Mouse (Mus musculus) brain, embryonic 14.5 days (tissue): ENCODE results near the gene Coro2b.

Experiments
- CTCF ChIP-seq: fragments of 200-500 bp; IDR thresholded peaks from 2 replicates; pipeline ENCODE4 v1.5.1; 2012; ENCODE audit warnings: inconsistent platforms, mild to moderate bottlenecking, moderate library complexity, borderline replicate concordance; ENCODE audit not compliant: insufficient read depth, insufficient read length; ENCODE audit errors: extremely low read depth
- POLR2A ChIP-seq: fragments of 200-500 bp; IDR thresholded peaks from 2 replicates; pipeline ENCODE4 v1.6.1; 2012; ENCODE audit warnings: mild to moderate bottlenecking, inconsistent platforms, borderline replicate concordance; ENCODE audit not compliant: poor library complexity, insufficient read depth, insufficient read length, severe bottlenecking; ENCODE audit errors: extremely low read depth

DNA sequence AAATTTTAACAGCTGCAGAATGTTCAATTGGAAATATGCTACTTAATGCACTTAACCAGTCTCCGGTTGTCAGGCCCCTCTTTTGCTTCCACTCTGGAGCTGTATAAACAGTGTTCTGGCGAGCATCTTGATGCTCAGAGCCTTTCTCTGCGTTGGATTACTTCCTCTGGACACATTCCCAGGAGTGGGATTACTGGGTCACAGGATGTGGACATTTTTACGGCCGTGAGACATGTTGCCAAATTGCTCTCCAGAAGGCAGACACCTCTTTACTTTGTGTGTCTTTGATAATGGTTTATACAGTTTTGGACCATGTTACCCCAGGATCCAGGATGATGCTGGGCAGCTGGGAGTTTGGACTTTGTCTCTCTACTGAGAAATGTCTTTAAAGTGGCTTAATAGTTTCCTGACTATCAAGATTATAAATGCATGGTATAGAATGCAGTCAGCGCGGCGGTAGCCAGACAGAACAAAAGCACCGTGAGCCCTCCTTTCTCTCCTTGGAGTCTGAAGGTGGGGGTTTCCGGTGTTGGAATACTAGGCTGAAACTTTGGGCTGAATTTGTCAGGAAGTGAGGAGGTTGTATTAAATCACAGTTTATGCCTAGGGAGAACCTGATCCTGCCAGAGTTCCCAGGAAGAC is 23.2 kb downstream of the Coro2b start:
- TF ChIP-seq CTCF (no peak), POLR2A (no peak)
